Mouse (Mus musculus): ENCODE results near the gene Arsg. TPM values are rescaled to one million over a fixed set of nuclear protein-coding genes. Genes with fewer than 3 reads are reported as not detected.
A peak's percentile ranks its signal among the peaks of the same experiment; 100 is the strongest.

Gene Arsg
- total RNA-seq, 2 experiments from 2014 or later: 0.84 to 0.86 TPM

DNA sequence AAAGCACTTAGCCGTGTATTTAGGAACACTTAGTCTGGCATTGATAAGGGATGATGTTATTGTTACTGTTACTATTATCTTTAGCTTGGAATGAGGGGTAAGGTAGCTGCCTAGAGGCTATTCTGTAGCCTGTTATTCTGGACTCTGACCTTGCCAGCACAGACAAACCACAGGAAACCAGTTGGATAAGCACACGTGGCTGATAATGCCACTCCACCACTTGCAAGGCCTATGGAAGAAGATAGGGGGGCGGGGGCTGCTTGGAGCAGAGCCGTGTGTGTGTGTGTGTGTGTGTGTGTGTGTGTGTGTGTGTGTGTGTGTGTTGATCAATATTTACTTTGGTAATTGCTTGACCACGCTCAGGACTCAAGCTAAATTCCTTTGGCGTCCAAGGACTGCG is 72.1 kb downstream of the Arsg start:
- no peak overlapping the region for H3K27ac ChIP-seq
- intact Hi-C loops (cut with DNase I): no loop called here
- no peak overlapping the region for H3K4me3 ChIP-seq
- no peak for DNase-seq
- TF ChIP-seq CTCF (IDR thresholded peaks at IDR 0.05): no peak

DNA sequence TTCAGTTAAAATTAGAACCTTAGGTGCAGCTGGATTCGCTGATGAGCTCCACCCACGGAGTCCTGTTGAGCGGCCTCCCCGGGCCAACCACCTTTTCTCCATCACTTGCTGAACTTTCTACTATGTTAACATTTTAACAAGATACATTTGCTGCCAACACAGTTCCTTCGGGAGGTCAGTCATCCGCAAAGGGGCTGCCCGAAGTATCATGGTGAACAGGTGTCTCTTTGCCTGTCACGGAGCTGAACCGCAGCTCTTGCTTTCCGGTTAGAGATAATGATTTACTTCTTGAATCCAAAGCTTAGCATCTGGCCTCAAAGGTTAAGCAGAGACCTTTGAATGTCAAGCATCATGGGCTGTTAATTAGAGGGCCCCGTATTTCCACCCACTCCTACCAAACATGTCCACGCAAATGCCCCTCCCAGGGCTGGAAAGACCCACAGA is 72.5 kb downstream of the Arsg start:
- no peak overlapping the region for H3K27ac ChIP-seq
- H3K4me3 ChIP-seq: peak overlapping the region; percentile 44
- no peak for TF ChIP-seq CTCF (IDR thresholded peaks at IDR 0.05)
- DNase-seq: no peak
- intact Hi-C loops (cut with DNase I): no loop called here

DNA sequence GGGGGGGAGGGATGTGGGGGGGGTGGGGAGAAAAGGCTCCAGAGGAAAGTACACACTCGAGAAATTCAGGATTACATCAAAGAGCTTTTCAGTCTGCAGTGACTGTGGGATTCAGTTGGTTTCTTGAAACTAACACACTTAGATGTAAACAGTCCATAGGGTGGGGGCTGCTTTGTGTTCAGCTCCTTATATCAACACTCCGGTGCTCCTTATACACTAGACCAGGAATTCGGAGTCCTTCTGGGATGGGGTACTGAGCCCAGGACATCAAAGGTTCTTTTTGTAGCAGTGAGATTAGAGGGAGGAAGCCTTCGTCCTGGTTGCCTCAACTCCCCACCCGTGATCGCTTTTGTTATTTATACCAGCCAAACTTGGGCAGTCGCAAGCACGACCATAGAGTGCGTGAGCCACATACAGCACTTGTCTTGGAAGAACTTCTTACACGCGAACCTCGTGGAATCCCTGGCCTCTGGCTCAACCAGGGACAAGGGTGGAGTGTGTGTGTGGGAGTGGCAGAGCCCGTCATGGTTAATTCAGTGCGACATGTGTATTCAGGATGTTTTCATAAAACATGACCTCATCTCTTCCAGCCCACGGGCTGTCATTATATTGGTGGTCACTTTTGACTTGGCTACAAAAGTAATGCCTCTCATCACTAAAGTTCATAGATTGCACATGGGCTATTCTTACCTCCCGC is 73.3 kb downstream of the Arsg start:
- no peak for TF ChIP-seq CTCF (IDR thresholded peaks at IDR 0.05)
- intact Hi-C loops (cut with DNase I): no loop called here
- H3K27ac ChIP-seq: no peak overlapping the region
- no peak overlapping the region for H3K4me3 ChIP-seq
- DNase-seq: no peak

DNA sequence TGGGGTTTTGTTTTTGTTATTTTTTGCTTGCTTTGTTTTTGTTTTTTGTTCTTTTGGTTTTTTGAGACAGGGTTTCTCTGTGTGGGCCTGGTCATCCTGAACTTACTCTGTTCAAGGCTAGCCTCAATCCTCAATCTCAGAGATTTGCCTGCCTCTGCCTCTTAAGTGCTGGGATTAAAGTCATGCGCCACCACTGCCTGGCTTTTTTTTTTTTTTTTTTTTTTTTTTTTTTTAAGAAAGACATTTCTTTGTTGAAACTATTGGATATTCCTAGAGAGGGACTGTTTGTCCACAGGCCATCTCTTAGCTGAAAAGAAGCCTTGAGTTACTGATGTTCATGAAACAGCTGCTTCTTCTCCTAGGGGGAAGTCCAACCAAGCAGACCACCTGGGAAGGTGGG is 74.5 kb downstream of the Arsg start:
- no peak for TF ChIP-seq CTCF (IDR thresholded peaks at IDR 0.05)
- no peak overlapping the region for H3K27ac ChIP-seq
- no peak for DNase-seq
- intact Hi-C loops (cut with DNase I): no loop called here
- H3K4me3 ChIP-seq: no peak overlapping the region

DNA sequence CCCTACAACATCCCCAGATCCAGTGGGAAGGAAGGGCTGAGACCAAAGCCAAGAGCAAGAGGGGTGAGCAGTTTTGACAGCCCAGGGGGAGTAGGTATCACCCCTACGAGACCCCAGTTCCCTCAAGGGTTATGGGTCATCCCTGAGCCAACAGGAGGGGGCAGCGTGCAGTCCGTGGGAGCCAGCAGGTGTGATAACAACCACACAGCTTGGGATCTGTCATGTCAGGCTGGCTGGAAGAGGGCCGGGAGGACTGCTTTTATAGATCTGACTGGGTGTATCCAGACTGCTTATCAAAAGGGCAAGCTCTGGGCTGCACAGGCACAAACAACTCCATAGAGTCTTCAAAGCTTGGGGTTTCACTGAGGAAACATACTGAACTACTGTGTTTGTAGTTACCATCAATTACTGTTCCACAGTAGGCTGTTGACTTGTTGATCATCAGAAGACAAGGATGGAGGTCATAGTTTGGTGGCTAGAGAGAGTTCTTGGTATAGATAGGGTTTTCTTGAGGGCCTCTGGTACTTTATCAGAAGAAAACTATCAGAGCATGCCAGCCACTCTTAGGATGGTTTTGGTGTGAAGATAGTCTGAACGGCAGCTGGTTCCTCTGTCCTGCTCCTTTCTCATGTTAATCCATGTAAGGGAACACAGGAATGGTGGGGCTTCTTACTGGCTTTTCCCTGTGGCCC is 76.6 kb downstream of the Arsg start:
- intact Hi-C loops (cut with DNase I): no loop called here
- H3K27ac ChIP-seq: no peak overlapping the region
- no peak for TF ChIP-seq CTCF (IDR thresholded peaks at IDR 0.05)
- DNase-seq: no peak
- no peak overlapping the region for H3K4me3 ChIP-seq

DNA sequence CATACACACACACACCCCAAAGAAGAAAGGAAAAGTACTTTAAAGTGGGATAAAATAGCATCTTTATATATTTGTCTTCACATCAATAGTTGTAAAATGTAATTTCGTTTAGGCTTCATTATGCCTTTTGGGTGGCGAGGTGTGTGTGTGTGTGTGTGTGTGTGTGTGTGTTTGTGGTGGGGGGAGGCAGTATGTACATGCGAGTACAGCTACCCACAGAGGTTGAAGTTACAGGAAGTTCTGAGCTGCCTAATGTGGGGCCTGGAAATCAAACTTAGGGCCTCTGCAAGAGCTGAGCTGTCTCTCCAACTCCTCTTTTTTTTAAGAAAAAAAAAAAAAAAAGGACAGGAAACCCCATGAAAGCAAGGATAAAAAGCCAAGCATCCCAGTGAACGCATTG is 80.7 kb downstream of the Arsg start:
- intact Hi-C loops (cut with DNase I): no loop called here
- TF ChIP-seq CTCF (IDR thresholded peaks at IDR 0.05): no peak
- no peak overlapping the region for H3K27ac ChIP-seq
- H3K4me3 ChIP-seq: no peak overlapping the region
- no peak for DNase-seq

DNA sequence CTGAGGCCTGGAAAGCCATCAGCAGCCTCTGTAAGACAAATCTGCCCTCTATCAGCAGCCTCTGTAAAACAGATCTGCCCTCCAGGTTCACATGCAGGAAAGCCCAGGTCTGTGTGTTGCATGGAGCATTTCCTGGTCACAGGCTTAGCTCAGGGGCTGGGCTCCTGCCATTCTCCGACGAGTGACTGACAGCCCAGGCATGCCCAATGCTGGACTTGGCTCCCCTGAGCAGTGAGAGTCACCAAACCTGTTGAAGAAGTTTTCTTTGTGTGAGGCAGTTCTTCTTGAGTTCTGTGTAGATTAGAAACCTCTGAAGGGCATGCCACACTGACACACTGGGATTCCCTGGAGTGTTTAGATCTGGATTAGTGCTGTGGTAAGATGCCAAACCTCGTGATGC is 81.3 kb downstream of the Arsg start:
- intact Hi-C loops (cut with DNase I): no loop called here
- no peak for TF ChIP-seq CTCF (IDR thresholded peaks at IDR 0.05)
- DNase-seq: no peak
- H3K4me3 ChIP-seq: no peak overlapping the region
- no peak overlapping the region for H3K27ac ChIP-seq

DNA sequence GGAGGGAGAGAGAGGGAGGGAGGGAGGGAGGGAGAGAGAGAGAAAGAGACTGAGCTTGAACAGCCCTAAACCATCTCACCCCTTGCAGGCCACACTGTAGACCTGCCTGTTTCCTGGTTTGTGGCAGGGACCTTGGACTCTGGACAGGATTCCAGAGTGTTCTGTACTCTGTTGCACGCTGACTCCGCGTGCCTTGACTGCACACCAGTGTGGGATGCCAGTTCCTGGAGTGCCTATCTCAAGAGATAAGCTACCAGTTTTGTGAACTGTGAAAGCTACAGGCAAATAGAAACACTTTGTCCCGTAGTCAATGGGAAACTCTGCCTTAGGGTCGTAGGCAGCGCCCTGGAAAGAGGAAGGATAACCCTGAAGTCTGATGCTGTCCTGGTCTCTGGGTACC is 83.0 kb downstream of the Arsg start:
- no peak overlapping the region for H3K4me3 ChIP-seq
- no peak for DNase-seq
- intact Hi-C loops (cut with DNase I): no loop called here
- no peak for TF ChIP-seq CTCF (IDR thresholded peaks at IDR 0.05)
- no peak overlapping the region for H3K27ac ChIP-seq

DNA sequence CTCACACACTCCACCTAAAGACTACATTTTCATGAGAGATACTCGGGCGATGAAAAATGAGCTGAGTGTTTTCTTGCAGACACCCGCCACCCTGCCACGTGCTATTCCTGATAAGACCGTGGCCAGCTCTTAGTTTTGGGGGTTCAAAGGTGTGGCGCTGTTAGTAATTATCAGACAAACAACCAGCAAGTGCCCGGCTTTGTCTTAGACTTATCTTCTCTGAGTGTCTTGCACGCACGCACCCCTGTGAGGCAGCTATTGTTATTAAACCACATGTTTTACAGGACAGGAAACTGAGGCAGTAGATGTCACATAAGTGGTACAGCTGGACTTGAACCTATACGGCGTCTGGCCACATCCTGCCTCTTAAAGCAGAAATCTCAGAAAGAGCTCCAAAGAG is 84.2 kb downstream of the Arsg start:
- no peak for TF ChIP-seq CTCF (IDR thresholded peaks at IDR 0.05)
- no peak for DNase-seq
- H3K4me3 ChIP-seq: no peak overlapping the region
- intact Hi-C loops (cut with DNase I): no loop called here
- H3K27ac ChIP-seq: no peak overlapping the region

DNA sequence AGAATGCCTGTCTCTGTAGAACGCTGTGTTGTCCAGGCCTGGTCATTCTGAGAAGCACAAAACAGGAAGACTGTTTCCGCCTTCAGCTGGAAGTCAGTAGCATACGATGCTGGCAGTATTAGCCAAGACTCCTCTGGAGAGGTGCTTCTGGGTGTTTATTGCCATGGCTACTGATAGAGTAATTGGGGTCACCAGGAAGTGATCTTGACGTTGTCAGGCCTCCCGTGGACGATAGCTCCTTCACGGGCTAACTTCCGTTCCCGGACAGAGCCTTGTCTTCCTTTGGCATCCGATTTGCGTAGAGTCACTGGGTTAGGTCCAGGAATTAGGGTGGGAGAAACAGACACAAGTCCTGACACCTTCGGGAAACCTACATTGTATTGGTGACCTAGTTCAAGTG is 86.1 kb downstream of the Arsg start:
- Histone ChIP-seq H3K27ac (no peak overlapping the region), H3K4me3 (no peak overlapping the region)
- no peak for TF ChIP-seq CTCF (IDR thresholded peaks at IDR 0.05)
- DNase-seq: no peak
- intact Hi-C loops (cut with DNase I): no loop called here

DNA sequence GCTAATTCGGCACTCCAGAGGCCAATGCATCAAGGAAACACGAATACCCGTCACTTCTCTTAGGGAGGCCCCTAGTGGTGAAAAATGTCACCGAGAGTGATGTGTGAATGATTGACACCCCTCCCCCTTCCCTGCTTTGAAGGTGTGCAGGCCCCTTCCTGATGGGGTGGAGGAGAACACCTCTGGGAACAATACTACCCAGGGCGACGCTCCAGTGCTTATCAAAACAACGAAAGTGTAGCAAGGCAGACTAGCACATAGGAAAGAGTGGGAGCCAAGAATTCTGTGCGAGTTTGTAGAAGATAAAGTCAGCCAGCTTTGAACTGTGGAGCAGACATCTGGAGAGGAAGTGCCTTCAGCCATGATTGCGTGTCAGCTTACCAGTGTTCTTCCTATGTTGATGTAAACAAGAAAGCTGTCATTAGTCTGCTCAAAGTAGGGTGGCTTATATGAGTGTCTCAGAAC is 87.7 kb downstream of the Arsg start:
- TF ChIP-seq CTCF (IDR thresholded peaks at IDR 0.05): peak; percentile 47
- intact Hi-C loops (cut with DNase I): loop anchor here (5.0 kb wide), 1 partner anchor 114 kb away; no protein-coding TSS in a partner anchor
- Histone ChIP-seq H3K4me3 (no peak overlapping the region), H3K27ac (no peak overlapping the region)
- no peak for DNase-seq

DNA sequence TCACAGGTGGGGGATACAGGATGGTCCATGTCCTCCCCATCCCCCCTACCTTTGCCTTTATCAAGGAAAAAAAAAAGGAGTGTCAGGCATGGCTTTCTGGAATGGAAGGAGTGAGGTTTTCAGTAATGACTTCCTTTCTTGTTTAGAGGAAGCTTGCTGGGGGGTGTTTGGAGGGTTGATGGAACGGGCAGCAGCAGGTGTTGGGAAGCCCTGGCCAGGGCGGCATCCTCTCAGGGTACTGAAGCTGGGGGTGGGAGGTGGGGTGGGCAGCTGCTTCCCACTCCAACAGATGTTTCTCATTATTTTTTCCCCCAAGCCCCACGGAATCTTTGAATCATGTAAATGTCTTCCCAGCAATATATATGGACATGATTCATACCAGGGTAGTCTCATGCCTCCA is 88.3 kb downstream of the Arsg start:
- TF ChIP-seq CTCF (IDR thresholded peaks at IDR 0.05): no peak
- intact Hi-C loops (cut with DNase I): loop anchor here (5.0 kb wide), 1 partner anchor 114 kb away; no protein-coding TSS in a partner anchor
- Histone ChIP-seq H3K27ac (no peak overlapping the region), H3K4me3 (no peak overlapping the region)
- DNase-seq: no peak

DNA sequence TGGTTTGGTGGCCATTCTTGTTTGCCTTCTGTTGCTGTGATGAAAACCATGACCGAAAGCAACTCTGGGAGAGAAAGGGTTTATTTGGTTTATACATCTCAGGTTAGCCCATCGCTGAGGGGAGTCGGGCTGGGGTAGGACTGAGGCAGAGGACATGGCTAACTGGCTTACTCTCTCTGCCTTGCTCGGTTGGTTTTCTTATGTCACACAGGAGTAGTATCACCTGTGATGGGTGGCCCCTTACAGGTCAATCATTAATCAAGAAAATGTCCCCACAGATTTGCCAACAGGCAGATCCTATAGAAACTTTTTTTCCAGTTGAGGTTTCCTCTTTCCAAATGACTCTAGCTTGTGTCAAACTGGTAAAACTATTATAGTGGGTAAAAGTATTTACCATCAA is 90.5 kb downstream of the Arsg start:
- no peak for TF ChIP-seq CTCF (IDR thresholded peaks at IDR 0.05)
- intact Hi-C loops (cut with DNase I): loop anchor here (5.0 kb wide), 1 partner anchor 116 kb away; no protein-coding TSS in a partner anchor

More for the DNA sequence above, 90.5 kb downstream of the Arsg start:
- H3K27ac ChIP-seq: no peak overlapping the region
- no peak for DNase-seq
- H3K4me3 ChIP-seq: no peak overlapping the region

Measured in gastrocnemius, adult 2 months (tissue).